Mouse (Mus musculus): ENCODE measurements around the gene Osbpl6. TPM values are rescaled to one million over a fixed set of nuclear protein-coding genes. Genes with fewer than 3 reads are reported as not detected.

The Osbpl6 gene
- polyA plus RNA-seq, 1 experiment: 64.5 TPM

DNA sequence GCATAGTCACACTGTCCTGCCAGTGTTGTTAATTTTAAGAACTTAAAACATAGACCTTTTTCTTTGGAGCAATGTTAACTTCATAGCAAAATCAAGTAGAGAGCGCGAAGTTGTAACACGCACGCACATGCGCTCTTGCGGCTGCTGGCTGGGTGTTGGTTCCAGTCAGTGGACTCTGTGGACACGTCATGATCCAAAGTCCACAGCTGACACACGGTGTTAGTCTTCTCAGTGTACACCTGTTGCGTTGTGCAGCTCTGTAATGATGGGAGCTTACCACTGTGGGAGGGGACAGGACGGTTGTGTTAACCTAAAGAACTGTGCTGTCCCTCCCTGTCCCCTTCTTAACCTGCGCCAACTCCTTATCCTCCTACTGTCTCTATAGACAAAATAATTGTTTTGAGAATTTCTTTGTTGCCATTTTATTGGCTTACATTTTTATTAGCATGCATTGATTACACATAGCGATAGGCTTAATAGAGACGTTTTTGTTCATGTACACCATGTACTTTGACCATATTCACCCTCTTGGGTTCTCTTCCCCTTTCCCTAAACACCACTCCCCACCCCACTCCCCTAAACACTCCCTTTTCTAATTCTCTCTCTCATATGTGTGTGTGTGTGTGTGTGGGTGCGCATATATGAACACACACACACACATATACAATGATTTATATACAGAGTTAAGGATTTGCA, 11.3 kb downstream of the Osbpl6 start:
- TF ChIP-seq POLR2A (IDR thresholded peaks at IDR 0.05; ENCODE audit: borderline replicate concordance, extremely low read depth, low read depth, low read length): no peak
- no peak for TF ChIP-seq CTCF (IDR thresholded peaks at IDR 0.05; ENCODE audit: insufficient read depth, low read length)
- no peaks in the 10 kb centered on the region for H3K4me1 ChIP-seq (ENCODE audit: control insufficient read depth, insufficient read depth, low read length)
- 94% methylated on average over 14 of the region's 14 CpGs for WGBS
- no peak overlapping the region for H3K4me3 ChIP-seq (replicated peaks; ENCODE audit: extremely low read depth, low read depth, low read length)
- DNase-seq: no peak

DNA sequence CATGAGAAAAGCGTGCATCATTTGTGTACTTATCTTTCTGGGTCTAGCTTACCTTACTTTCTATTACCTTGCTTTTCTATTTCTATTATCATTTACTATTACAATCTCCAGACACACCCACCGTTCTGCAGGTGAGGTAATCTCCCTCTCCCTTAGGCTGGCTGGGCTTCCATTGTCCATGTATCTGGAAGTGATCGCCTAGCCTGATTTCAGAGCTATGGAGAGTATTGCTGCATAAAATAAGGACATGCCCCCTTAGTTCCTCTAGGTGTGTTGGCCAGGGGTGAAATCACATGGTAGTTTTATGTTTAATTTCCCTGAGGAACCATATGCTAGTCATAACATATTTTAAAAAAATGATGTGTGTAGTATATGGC, 11.8 kb downstream of the Osbpl6 start:
- no peak for DNase-seq
- TF ChIP-seq CTCF (IDR thresholded peaks at IDR 0.05; ENCODE audit: insufficient read depth, low read length) (no peak), POLR2A (IDR thresholded peaks at IDR 0.05; ENCODE audit: borderline replicate concordance, extremely low read depth, low read depth, low read length) (no peak)
- WGBS: 92% methylated on average over 3 of the region's 3 CpGs
- Histone ChIP-seq H3K4me3 (replicated peaks; ENCODE audit: extremely low read depth, low read depth, low read length) (no peak overlapping the region), H3K4me1 (ENCODE audit: control insufficient read depth, insufficient read depth, low read length) (no peaks in the 10 kb centered on the region)

DNA sequence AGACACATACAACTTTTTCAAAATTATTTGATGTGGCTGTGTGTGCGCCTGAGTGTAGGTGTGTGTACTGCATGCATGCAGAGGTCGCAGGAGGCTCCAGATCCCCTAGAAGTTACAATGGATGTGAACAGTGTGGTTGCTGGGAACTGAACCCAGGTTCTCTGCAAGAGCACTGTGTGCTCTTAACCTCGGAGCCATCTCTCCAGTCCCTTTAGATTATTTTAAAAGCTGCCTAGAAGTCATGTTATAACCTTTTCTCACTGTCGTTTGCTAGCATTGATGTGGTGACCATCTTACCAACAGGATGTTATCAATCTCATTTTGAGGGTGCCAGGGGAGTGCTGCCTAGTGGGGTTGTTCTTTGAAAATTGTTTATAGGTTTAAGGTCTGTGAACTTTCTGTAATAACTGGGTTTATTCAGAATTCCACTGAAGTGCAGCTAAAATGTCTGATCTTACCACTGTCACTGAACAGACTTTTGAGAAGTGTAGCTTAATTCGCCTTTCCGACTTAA, 15.2 kb downstream of the Osbpl6 start:
- WGBS: 64% methylated on average over 6 of the region's 6 CpGs
- Histone ChIP-seq H3K4me3 (replicated peaks; ENCODE audit: extremely low read depth, low read depth, low read length) (no peak overlapping the region), H3K4me1 (ENCODE audit: control insufficient read depth, insufficient read depth, low read length) (no peaks in the 10 kb centered on the region)
- DNase-seq: no peak
- no peak for TF ChIP-seq CTCF (IDR thresholded peaks at IDR 0.05; ENCODE audit: insufficient read depth, low read length)
- TF ChIP-seq POLR2A (IDR thresholded peaks at IDR 0.05; ENCODE audit: borderline replicate concordance, extremely low read depth, low read depth, low read length): no peak

DNA sequence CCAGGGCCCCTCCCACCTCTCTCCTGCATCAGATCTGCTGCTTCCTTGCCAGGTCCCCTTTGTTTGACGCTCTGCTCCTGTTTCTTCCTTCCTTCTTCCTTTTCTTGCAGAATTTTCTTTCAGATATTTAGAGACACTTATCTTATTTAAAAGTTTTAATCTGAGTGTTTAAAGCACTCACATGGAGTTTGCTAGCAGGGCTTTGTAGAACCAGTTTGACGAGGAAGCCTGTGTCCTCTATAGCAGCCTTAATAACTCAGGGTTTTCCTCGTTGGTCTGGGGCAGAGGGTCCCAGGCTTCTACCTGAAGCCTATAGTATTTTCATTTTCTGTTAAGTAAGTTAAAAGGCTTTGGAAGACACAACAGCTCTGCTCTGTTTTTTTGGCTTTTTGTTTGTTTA, 20.5 kb downstream of the Osbpl6 start:
- peaks cover 2% of the 10 kb centered on the region; the same call in 1 of the 2 replicates for H3K4me1 ChIP-seq (ENCODE audit: control insufficient read depth, insufficient read depth, low read length)
- no peak for TF ChIP-seq POLR2A (IDR thresholded peaks at IDR 0.05; ENCODE audit: borderline replicate concordance, extremely low read depth, low read depth, low read length)
- no peak for TF ChIP-seq CTCF (IDR thresholded peaks at IDR 0.05; ENCODE audit: insufficient read depth, low read length)
- no peak overlapping the region for H3K4me3 ChIP-seq (replicated peaks; ENCODE audit: extremely low read depth, low read depth, low read length)
- WGBS: 52% methylated on average over 3 of the region's 3 CpGs
- no peak for DNase-seq

DNA sequence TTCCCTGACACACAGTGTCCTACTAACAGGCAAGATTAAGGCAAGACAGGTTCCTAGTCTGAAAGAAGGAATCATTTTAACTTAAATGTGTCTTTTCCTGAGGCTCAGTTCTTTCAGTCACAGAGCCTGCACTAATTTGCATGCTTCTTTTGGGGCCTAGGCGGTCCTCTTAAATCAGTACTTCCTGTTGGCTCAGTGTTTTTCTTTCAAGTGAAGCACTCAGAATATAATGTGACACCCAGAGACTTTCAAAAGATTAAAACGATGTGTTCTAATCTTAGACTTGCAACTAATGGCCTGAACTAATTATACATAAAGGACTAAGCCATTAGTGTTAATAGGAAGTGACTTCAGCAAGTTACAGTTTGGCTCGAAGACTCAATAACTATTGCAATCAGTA, 23.0 kb downstream of the Osbpl6 start:
- Histone ChIP-seq H3K4me1 (ENCODE audit: control insufficient read depth, insufficient read depth, low read length) (peaks cover 2% of the 10 kb centered on the region; the same call in 1 of the 2 replicates), H3K4me3 (replicated peaks; ENCODE audit: extremely low read depth, low read depth, low read length) (no peak overlapping the region)
- DNase-seq: no peak
- WGBS: 50% methylated on average over 3 of the region's 3 CpGs
- no peak for TF ChIP-seq POLR2A (IDR thresholded peaks at IDR 0.05; ENCODE audit: borderline replicate concordance, extremely low read depth, low read depth, low read length)
- no peak for TF ChIP-seq CTCF (IDR thresholded peaks at IDR 0.05; ENCODE audit: insufficient read depth, low read length)

DNA sequence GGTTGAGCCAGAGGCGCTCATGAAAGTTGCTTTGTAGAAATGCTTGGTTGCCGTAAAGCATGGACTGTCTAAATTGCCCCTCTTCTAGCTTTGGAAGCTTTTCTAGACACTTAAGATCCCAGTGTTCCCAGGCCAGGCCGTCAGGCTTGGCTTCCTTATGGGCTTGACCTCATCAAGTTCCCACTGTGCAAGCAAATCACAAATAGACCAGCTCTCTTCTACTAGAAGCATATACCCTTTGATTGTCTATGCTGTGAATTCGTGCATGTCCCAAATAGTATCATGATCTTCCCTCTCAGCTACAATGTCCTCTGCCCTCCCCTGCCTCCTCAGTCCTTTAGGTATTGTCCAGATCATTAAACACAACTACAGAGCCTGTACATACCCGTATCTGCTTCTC, 23.5 kb downstream of the Osbpl6 start:
- WGBS: 71% methylated on average over 5 of the region's 5 CpGs
- DNase-seq: no peak
- TF ChIP-seq CTCF (IDR thresholded peaks at IDR 0.05; ENCODE audit: insufficient read depth, low read length) (no peak), POLR2A (IDR thresholded peaks at IDR 0.05; ENCODE audit: borderline replicate concordance, extremely low read depth, low read depth, low read length) (no peak)
- Histone ChIP-seq H3K4me3 (replicated peaks; ENCODE audit: extremely low read depth, low read depth, low read length) (no peak overlapping the region), H3K4me1 (ENCODE audit: control insufficient read depth, insufficient read depth, low read length) (peaks cover 2% of the 10 kb centered on the region; the same call in 1 of the 2 replicates)

DNA sequence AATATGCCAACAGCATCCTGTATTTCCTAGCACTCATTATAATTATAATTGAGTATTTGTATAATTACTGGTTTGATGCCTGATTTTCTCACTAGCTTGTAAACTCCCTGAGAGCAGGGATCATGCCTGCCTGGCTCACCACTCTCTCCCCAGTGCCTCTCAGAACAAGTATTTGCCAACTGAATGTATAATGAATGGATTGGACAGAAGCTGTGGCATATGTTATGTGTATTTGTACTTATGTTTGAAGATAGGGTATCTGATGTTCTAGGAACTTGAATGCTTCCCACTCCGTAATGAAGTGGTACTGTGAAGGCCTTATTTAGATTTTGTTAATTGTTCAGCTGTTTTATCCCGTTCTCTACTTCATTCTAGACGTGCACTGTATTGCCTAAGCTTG, 24.2 kb downstream of the Osbpl6 start:
- TF ChIP-seq POLR2A (IDR thresholded peaks at IDR 0.05; ENCODE audit: borderline replicate concordance, extremely low read depth, low read depth, low read length): no peak
- TF ChIP-seq CTCF (IDR thresholded peaks at IDR 0.05; ENCODE audit: insufficient read depth, low read length): no peak
- WGBS: 85% methylated on average over 3 of the region's 3 CpGs
- H3K4me1 ChIP-seq (ENCODE audit: control insufficient read depth, insufficient read depth, low read length): peaks cover 2% of the 10 kb centered on the region; the same call in 1 of the 2 replicates
- DNase-seq: no peak
- no peak overlapping the region for H3K4me3 ChIP-seq (replicated peaks; ENCODE audit: extremely low read depth, low read depth, low read length)

DNA sequence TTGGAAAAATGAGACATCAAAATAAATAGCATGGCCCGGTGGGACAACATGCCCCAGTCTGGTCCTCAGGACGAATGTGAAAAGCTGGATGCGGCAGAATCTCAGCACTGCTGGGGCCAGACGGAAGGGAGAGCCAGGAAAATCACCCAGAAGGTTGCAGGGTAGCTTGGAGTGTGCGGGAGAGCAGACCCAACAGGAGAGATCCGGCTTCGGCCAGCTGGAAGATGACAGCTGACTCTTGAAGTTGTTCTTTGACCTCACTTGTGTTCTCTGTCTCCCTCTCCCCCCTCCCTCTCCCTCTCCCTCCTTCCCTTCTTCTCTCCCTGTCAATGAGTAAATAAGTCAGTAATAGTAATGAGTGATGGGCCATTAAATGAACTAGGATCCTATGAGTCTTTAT, 27.9 kb downstream of the Osbpl6 start:
- 53% methylated on average over 7 of the region's 7 CpGs for WGBS
- Histone ChIP-seq H3K4me1 (ENCODE audit: control insufficient read depth, insufficient read depth, low read length) (peaks cover 3% of the 10 kb centered on the region; the same call in 1 of the 2 replicates), H3K4me3 (replicated peaks; ENCODE audit: extremely low read depth, low read depth, low read length) (no peak overlapping the region)
- TF ChIP-seq POLR2A (IDR thresholded peaks at IDR 0.05; ENCODE audit: borderline replicate concordance, extremely low read depth, low read depth, low read length) (no peak), CTCF (IDR thresholded peaks at IDR 0.05; ENCODE audit: insufficient read depth, low read length) (no peak)
- no peak for DNase-seq

DNA sequence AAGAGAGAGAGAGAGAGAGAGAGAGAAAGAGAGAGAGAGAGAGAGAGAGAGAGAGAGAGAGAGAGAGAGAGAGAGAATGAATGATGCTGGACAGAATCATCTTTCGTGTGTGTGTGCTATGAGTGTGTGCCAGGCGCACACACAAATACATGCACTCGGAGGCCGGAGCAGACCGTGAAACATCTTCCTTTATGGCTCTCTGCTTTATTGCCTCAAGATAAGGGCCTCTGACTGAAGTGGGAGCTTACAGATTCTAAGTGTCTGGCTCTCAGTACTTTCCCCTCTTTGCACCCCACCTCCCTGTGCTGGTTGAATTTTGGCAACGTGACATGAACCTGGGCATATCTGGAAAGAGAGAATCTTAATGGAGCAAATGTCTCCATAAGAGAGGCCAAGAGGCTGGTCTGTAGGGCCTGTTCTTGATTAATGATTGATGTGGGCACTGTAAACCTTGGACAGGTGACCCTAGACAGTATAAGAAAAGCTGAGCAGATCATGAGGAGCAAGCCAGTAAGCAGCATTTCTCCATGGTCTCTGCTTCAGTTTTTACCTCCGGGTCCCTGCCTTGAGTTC, 29.4 kb downstream of the Osbpl6 start:
- no peak overlapping the region for H3K4me3 ChIP-seq (replicated peaks; ENCODE audit: extremely low read depth, low read depth, low read length)
- peaks cover 3% of the 10 kb centered on the region; the same call in 1 of the 2 replicates for H3K4me1 ChIP-seq (ENCODE audit: control insufficient read depth, insufficient read depth, low read length)
- 63% methylated on average over 7 of the region's 7 CpGs for WGBS
- DNase-seq: no peak
- TF ChIP-seq CTCF (IDR thresholded peaks at IDR 0.05; ENCODE audit: insufficient read depth, low read length) (no peak), POLR2A (IDR thresholded peaks at IDR 0.05; ENCODE audit: borderline replicate concordance, extremely low read depth, low read depth, low read length) (no peak)

DNA sequence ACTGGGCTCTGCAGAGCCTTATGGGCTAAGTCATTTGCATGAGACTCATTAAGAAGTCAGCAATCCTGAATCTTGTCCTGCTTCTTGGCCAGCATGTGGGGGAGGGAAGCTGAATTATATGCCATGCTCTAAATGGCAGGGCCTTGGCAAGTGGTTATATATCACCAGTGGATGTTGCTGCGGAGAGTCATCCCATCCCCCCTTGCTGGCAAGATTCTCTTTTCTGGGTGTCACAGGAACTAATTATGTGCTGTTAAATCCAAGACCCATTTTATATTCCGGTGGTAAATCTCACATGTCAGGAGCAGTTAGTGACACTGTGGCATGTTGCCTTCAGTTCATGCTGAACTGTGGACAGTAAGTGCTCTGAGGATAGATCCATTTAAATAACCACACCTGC, 31.1 kb downstream of the Osbpl6 start:
- Histone ChIP-seq H3K4me1 (ENCODE audit: control insufficient read depth, insufficient read depth, low read length) (peaks cover 3% of the 10 kb centered on the region; the same call in 1 of the 2 replicates), H3K4me3 (replicated peaks; ENCODE audit: extremely low read depth, low read depth, low read length) (no peak overlapping the region)
- 71% methylated on average over 2 of the region's 2 CpGs for WGBS
- no peak for TF ChIP-seq POLR2A (IDR thresholded peaks at IDR 0.05; ENCODE audit: borderline replicate concordance, extremely low read depth, low read depth, low read length)
- no peak for TF ChIP-seq CTCF (IDR thresholded peaks at IDR 0.05; ENCODE audit: insufficient read depth, low read length)
- DNase-seq: no peak
